Mouse (Mus musculus) hindbrain, embryonic 13.5 days (tissue): Measurements from ENCODE around the gene Pla2g15. TPM values are rescaled to one million over a fixed set of nuclear protein-coding genes. Genes with fewer than 3 reads are reported as not detected.

Source experiments
- ATAC-seq: fragments of 200-750 bp; cut with Nextera tagmentation; 2 replicates; pipeline ENCODE4 v1.8.0; 2017; ENCODE audit warnings: moderate TSS enrichment; ENCODE audit not compliant: low FRiP score
- H3K27ac ChIP-seq: fragments of 300-500 bp; sonication (generic); 2 replicates; pipeline ENCODE4 v1.5.1; 2015; ENCODE audit warnings: inconsistent platforms, mild to moderate bottlenecking, moderate library complexity
- H3K27me3 ChIP-seq: fragments of 300-500 bp; sonication (generic); 2 replicates; pipeline ENCODE4 v1.6.1; 2015; ENCODE audit warnings: mild to moderate bottlenecking, inconsistent platforms
- H3K36me3 ChIP-seq: fragments of 300-500 bp; sonication (generic); 2 replicates; pipeline ENCODE4 v1.6.1; 2015; ENCODE audit warnings: mild to moderate bottlenecking, inconsistent platforms
- H3K4me1 ChIP-seq: fragments of 300-500 bp; sonication (generic); replicated peaks from 2 replicates; pipeline ENCODE4 v1.6.1; 2015; ENCODE audit warnings: inconsistent platforms
- H3K4me2 ChIP-seq: fragments of 300-500 bp; sonication (generic); 2 replicates; pipeline ENCODE4 v1.6.1; 2015; ENCODE audit warnings: inconsistent platforms, mild to moderate bottlenecking, moderate library complexity
- H3K4me3 ChIP-seq: fragments of 300-500 bp; sonication (generic); 2 replicates; pipeline ENCODE4 v1.5.1; 2015; ENCODE audit warnings: mild to moderate bottlenecking, inconsistent platforms
- H3K9ac ChIP-seq: fragments of 300-500 bp; sonication (generic); 2 replicates; pipeline ENCODE4 v1.6.1; 2015; ENCODE audit warnings: mild to moderate bottlenecking, inconsistent platforms
- H3K9me3 ChIP-seq: fragments of 300-500 bp; sonication (generic); 2 replicates; pipeline ENCODE4 v1.6.1; 2016; ENCODE audit warnings: inconsistent platforms
- WGBS: fragments of 180-500 bp; shearing (Covaris S2); methylation state at CpG from one replicate; pipeline ENCODE4 v1.1.7; 2015; 5-methylcytosine and 5-hydroxymethylcytosine counted together
- polyA plus RNA-seq: library from polyadenylated mRNA; unstranded; fragments of >200 nt; fragmentation: Nextera tagmentation; extraction: Ambion mirVana; gene quantifications from 2 replicates; pipeline ENCODE4 v1.2.1, GENCODE M21; 2015

The Pla2g15 gene
- polyA plus RNA-seq, 1 experiment from 2014 or later, result 20.0 TPM

DNA sequence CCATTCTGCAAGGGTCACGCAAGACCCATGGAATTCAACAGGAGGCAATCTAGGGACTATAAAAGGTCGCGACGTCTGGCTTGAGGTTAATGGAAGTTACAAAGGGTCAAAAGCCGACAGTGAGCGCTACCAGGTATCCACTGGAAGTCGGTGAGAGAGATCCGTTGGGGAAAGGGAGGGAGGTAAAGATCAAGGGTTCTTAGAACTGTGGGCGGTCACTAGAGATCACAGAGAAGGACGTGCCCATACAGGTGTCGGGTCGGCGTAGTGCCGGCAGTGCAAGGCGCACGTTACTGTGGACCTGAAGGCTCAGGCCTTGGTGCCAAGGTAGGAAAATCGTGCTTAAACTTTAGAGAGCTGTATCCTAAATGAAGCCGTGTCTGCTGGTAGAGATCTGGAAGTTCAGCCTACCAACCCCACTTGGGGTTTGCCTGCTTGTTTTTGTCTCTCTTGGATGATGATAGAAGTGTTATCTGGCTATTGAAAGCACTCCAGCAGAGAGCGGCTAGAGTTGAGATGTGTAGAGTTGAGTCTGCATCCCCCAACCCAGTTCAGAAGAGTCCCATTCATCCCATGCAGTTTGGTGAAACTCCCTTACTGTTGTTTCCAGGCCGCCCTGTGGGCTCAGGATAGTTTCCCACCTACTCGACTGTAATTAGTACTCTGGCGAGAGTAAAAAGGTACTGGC is 12.8 kb upstream of the Pla2g15 start:
- H3K4me3 ChIP-seq, result peak overlapping the region; percentile 46
- no peaks in the 10 kb centered on the region for H3K9me3 ChIP-seq
- no peak overlapping the region for H3K27ac ChIP-seq
- 4% methylated on average over 22 of the region's 22 CpGs for WGBS
- peaks cover 82% of the 10 kb centered on the region for H3K27me3 ChIP-seq
- peak overlapping the region; percentile 76 for H3K4me2 ChIP-seq
- H3K4me1 ChIP-seq, result peaks cover 31% of the 10 kb centered on the region
- no peak for ATAC-seq
- H3K9ac ChIP-seq, result peak overlapping the region; percentile 67
- peaks cover 6% of the 10 kb centered on the region for H3K36me3 ChIP-seq

DNA sequence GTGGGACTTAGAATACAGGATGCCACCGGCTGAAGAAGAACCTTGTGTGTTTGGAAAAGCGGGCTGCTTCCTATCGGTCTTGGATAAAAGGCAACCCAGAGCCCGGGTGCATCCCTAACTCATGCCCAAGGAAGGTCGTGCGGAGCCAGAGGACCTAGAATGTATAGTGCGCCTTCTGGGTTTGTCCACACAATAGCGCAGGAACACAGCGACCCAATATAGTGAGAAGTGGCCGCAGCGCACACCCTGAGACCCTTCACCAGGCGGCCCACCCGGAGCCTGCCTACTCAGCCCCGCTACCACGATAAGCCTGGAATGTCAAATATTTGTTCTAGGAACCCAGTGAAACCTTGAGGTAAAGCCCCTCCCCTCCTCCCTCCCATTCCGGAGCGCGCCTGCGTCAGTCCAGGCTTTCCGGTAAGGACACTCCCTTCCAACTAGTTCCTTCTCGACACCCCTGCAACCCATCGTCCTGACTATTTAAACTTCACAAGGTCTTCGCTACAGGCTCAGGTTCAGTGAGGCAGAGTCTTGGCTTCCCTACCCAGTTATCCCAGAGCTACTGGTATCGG is 12.2 kb upstream of the Pla2g15 start:
- peak overlapping the region; percentile 66 for H3K9ac ChIP-seq
- no peaks in the 10 kb centered on the region for H3K9me3 ChIP-seq
- peaks cover 76% of the 10 kb centered on the region for H3K27me3 ChIP-seq
- no peak for ATAC-seq
- WGBS, result under 1% methylated on average over 24 of the region's 24 CpGs
- H3K4me2 ChIP-seq, result peak overlapping the region; percentile 76
- peaks cover under 1% of the 10 kb centered on the region; the same call in 1 of the 2 replicates for H3K36me3 ChIP-seq
- H3K4me3 ChIP-seq, result peak overlapping the region; percentile 46
- peaks cover 31% of the 10 kb centered on the region for H3K4me1 ChIP-seq
- H3K27ac ChIP-seq, result no peak overlapping the region

DNA sequence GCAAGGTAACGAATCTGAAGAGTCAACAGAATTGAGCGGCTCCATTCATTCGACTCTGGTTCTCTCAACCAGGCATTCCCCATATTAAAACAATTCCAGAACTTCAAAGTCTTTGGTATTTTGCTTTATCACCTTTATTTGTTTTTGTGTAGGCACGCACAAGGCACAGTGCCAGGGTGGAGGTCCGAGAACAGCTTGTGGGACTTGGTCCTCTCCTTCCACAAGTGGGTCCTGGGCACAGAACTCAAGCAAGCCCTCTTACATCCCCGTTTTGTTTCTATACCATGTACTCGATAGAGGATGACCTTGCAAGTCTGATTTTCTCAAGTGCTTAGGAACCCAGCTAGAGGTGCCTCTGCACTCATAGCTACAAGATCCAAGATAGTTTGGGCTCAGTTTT is 11.6 kb upstream of the Pla2g15 start:
- H3K4me1 ChIP-seq, result peaks cover 31% of the 10 kb centered on the region
- WGBS, result 17% methylated on average over 7 of the region's 7 CpGs
- peak overlapping the region; percentile 46 for H3K4me3 ChIP-seq
- H3K4me2 ChIP-seq, result peak overlapping the region; percentile 76
- H3K9me3 ChIP-seq, result no peaks in the 10 kb centered on the region
- peaks cover 69% of the 10 kb centered on the region for H3K27me3 ChIP-seq
- peak overlapping the region; percentile 66 for H3K9ac ChIP-seq
- ATAC-seq, result no peak
- no peaks in the 10 kb centered on the region for H3K36me3 ChIP-seq
- no peak overlapping the region for H3K27ac ChIP-seq

DNA sequence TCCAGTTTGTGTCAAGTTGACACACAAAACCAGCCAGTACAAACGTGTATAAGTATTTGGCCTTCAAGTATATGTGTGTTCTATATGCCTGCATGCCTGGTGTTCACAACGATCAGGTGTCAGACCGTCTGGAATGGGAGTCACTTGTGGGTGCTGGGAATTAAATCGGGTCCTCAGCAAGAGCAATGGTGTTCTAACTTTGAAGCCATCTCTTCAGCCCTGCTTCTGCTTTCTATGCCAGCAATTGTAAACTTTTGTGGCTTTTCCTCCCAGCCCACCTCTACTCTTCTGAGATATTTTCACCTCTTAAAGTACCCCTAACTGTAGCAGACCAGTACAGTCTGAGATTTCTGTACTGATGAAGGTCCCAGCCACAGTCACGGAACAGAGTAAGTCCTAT is 10.0 kb upstream of the Pla2g15 start:
- H3K27ac ChIP-seq, result no peak overlapping the region
- no peaks in the 10 kb centered on the region for H3K36me3 ChIP-seq
- peaks cover 54% of the 10 kb centered on the region for H3K27me3 ChIP-seq
- no peaks in the 10 kb centered on the region for H3K9me3 ChIP-seq
- H3K4me3 ChIP-seq, result no peak overlapping the region
- H3K4me1 ChIP-seq, result peaks cover 31% of the 10 kb centered on the region
- no peak overlapping the region for H3K4me2 ChIP-seq
- no peak overlapping the region for H3K9ac ChIP-seq
- no peak for ATAC-seq
- WGBS, result 65% methylated on average over 5 of the region's 5 CpGs

DNA sequence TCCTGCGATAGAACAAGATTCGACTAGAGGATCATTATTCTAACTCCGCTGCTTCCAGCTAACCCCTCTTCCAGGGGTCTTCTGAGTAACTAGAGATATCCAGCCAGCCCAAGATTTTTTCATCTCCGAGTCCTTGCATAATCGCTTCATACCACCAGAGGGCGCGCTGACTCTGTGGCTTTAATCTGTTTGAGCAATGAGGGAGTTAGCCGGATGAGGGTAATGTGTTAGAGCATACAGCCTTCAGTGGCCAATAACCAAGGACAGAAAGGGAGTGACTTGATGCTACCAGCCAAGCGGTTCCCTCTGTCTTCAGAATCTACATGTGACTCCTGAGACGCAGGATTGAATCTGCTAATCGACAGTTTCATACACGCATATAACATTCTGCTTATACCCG is 9.4 kb upstream of the Pla2g15 start:
- no peak overlapping the region for H3K4me2 ChIP-seq
- H3K9ac ChIP-seq, result no peak overlapping the region
- H3K9me3 ChIP-seq, result no peaks in the 10 kb centered on the region
- H3K27me3 ChIP-seq, result peaks cover 48% of the 10 kb centered on the region
- ATAC-seq, result 0 out of 2 replicates have a peak, but pooled peaks have one; percentile 24
- peaks cover 27% of the 10 kb centered on the region for H3K4me1 ChIP-seq
- WGBS, result 12% methylated on average over 13 of the region's 13 CpGs
- no peak overlapping the region for H3K27ac ChIP-seq
- H3K4me3 ChIP-seq, result no peak overlapping the region
- no peaks in the 10 kb centered on the region for H3K36me3 ChIP-seq

DNA sequence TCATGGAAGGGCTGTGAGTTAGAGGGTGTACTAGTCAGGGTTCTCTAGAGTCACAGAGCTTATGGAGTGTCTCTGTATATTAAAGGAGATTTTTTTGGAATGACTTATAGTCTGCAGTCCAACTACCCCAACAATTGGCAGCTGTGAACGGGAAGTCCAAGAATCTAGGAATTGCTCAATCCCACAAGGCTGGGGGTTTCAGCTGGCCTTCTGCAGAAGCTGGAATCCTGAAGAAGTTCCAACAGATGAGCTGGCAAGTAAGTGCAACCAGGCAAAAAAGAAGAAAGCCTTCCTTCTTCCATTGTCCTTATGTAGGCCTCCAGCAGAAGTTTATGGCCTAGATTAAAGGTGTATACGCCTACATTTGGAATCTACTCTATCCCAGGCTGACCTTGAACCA is 4.9 kb upstream of the Pla2g15 start:
- Histone ChIP-seq H3K27ac (no peak overlapping the region), H3K36me3 (no peaks in the 10 kb centered on the region), H3K9ac (no peak overlapping the region), H3K9me3 (no peaks in the 10 kb centered on the region), H3K4me2 (no peak overlapping the region), H3K4me1 (0 out of 2 replicates have a peak, but pooled peaks cover 3% of the 10 kb centered on the region), H3K4me3 (no peak overlapping the region), H3K27me3 (peaks cover 2% of the 10 kb centered on the region)
- WGBS, result 94% methylated on average over 2 of the region's 2 CpGs
- ATAC-seq, result no peak

DNA sequence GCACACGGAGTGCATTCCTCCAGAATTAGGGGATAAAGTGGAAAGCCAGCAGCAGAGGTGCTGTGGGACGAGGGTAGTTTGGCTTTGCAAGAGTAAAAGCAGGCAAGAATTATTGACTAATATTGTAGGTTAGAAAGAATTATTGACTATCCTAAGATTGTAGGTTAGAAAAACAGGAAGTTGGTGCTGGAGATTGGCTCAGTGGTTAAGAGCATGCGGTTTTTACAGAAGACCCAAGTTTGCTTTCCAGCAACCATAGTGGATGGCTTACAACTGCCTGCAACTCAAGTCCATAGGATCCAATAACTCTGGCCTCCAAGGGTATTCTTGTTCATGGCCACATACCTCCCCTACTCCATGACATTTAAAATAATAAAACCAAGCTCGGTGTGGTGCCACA is 4.2 kb upstream of the Pla2g15 start:
- no peak overlapping the region for H3K9ac ChIP-seq
- H3K27ac ChIP-seq, result no peak overlapping the region
- no peaks in the 10 kb centered on the region for H3K27me3 ChIP-seq
- WGBS, result 95% methylated on average over 4 of the region's 4 CpGs
- H3K36me3 ChIP-seq, result no peaks in the 10 kb centered on the region
- no peak overlapping the region for H3K4me2 ChIP-seq
- no peak for ATAC-seq
- H3K4me3 ChIP-seq, result no peak overlapping the region
- H3K4me1 ChIP-seq, result peaks cover 8% of the 10 kb centered on the region
- no peaks in the 10 kb centered on the region for H3K9me3 ChIP-seq

DNA sequence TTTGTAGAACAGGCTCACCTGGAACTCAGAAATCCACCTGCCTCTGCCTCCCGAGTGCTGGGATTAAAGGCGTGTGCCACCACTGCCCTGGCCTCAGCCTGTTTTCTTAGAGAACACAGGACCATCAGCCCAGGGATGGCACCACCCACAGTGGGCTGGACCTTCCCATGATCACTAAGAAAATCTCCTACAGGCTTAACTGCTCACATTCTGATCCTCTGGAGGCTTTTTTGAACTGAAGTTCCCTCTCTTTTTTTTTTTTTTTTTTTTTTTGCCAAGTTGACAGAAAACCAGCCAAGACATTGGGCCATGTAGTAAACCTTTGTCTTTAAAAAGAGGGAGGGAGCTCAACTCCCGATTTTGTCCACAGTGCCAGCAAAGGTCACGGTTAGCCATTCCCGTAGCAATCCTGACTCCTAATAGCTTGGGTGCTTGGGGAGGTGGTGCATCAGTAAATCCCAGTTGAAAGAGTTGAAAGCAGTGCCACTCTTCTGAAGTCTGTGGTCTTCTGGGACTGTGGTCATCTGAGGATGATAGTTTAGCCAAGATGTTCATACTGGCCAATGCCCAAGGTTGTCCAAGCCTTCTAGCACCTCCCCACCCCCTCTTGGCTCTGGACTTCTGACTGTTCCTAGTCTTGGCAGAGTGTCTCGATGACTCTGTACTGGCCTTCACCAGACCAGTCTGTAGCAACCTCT is 2.2 kb upstream of the Pla2g15 start:
- no peak for ATAC-seq
- Histone ChIP-seq H3K27me3 (no peaks in the 10 kb centered on the region), H3K27ac (no peak overlapping the region), H3K4me3 (no peak overlapping the region), H3K9ac (no peak overlapping the region), H3K36me3 (peaks cover 7% of the 10 kb centered on the region; the same call in 1 of the 2 replicates), H3K4me1 (peaks cover 22% of the 10 kb centered on the region), H3K9me3 (no peaks in the 10 kb centered on the region), H3K4me2 (no peak overlapping the region)
- WGBS, result 82% methylated on average over 6 of the region's 6 CpGs

DNA sequence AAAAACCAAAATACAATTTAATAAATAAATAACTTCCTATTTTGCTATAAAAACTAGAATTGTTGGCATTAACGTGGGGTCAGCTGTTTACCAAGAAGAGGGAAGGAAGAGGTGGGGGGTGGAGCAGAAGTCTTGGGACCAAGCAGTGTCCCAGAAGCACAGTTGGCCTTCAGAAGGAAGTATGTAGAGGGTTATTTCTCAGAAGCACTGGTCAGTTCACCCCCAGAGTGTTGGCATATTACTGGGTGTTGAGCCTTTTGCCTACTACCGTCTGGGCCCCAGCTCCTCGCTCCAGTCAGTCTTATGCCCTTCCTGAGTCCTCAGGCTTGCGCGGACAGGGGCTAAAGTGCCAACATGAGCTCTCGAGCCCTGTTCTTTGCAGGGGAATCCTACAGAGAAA is 1.2 kb upstream of the Pla2g15 start:
- no peak overlapping the region for H3K27ac ChIP-seq
- no peak for ATAC-seq
- WGBS, result 87% methylated on average over 6 of the region's 6 CpGs
- H3K4me3 ChIP-seq, result no peak overlapping the region
- peaks cover 24% of the 10 kb centered on the region for H3K4me1 ChIP-seq
- H3K9me3 ChIP-seq, result no peaks in the 10 kb centered on the region
- peaks cover 8% of the 10 kb centered on the region; the same call in 1 of the 2 replicates for H3K36me3 ChIP-seq
- no peak overlapping the region for H3K4me2 ChIP-seq
- H3K27me3 ChIP-seq, result no peaks in the 10 kb centered on the region
- no peak overlapping the region for H3K9ac ChIP-seq

DNA sequence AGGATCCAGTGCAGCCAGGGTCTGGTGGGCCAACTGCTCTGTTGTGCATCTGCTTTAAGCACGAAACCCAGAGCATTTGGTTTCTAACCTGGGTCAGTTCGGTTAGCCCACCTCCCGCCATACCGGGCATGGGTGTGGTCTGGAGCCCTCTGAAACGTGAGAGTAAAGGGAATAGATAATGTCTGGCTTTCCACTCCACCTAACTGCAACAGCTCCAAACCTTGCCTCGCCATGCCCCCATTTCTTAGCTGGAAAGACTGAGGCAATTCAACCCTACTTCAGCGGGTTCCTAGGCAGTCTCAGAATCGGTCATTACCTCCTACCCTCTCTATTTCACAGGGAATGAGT is 428 bp downstream of the Pla2g15 start:
- Histone ChIP-seq H3K9me3 (no peaks in the 10 kb centered on the region), H3K27ac (peak overlapping the region; percentile 71), H3K27me3 (no peaks in the 10 kb centered on the region), H3K9ac (peak overlapping the region; percentile 84), H3K36me3 (peaks cover 20% of the 10 kb centered on the region), H3K4me2 (peak overlapping the region; percentile 64), H3K4me1 (peaks cover 24% of the 10 kb centered on the region), H3K4me3 (peak overlapping the region; percentile 83)
- 22% methylated on average over 8 of the region's 8 CpGs for WGBS
- no peak for ATAC-seq

DNA sequence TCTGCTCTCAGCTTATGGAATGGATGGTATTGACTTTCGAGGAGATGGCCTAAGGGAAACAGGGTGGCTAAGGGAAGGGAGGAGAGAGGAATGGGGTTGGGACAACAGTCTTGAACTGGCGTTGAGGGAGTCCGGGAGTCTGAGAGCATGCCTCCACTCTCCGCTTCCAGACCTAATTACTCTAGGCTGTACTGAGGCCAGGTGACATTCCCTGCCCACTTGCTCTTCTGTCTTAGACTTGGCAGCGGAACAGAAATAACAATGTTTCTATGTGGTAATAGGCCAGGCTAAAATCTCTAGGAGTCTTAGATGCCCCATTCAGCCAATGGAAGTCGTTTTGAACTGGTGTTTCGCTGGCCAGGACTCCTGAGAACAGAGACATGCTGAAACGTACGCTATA is 842 bp downstream of the Pla2g15 start:
- Histone ChIP-seq H3K36me3 (peaks cover 23% of the 10 kb centered on the region), H3K9ac (peak overlapping the region; percentile 84), H3K4me2 (peak overlapping the region; percentile 64), H3K4me3 (peak overlapping the region; percentile 83), H3K27me3 (no peaks in the 10 kb centered on the region), H3K27ac (no peak overlapping the region), H3K9me3 (no peaks in the 10 kb centered on the region), H3K4me1 (peaks cover 24% of the 10 kb centered on the region)
- WGBS, result 82% methylated on average over 9 of the region's 9 CpGs
- no peak for ATAC-seq

DNA sequence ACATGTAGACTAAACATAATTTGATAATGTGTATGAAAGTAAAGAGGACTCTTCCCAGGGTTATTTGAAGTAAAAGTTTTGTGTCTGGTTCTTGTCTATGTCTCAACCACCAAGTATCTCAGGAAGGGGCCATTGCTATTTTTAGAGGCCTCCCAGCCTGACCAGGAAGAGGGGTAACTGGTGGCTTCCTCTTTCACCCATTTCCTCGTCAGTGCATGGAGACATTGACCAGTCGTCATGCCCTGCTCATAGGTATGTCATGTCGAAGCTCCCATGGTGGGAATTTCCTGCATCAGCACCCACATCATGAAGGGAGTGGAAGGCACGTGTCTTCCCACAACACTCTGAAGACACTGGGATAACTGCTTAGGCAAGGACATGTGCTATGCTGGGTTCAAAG is 2.7 kb downstream of the Pla2g15 start:
- no peaks in the 10 kb centered on the region for H3K27me3 ChIP-seq
- no peaks in the 10 kb centered on the region for H3K9me3 ChIP-seq
- no peak for ATAC-seq
- peaks cover 38% of the 10 kb centered on the region for H3K36me3 ChIP-seq
- H3K27ac ChIP-seq, result no peak overlapping the region
- peaks cover 24% of the 10 kb centered on the region for H3K4me1 ChIP-seq
- no peak overlapping the region for H3K4me2 ChIP-seq
- no peak overlapping the region for H3K9ac ChIP-seq
- H3K4me3 ChIP-seq, result no peak overlapping the region
- WGBS, result 88% methylated on average over 4 of the region's 4 CpGs
